Mouse (Mus musculus) erythroblast, adult 5-6 weeks (primary cell): Measurements from ENCODE around the gene Gbf1. TPM values are rescaled to one million over a fixed set of nuclear protein-coding genes. Genes with fewer than 3 reads are reported as not detected.

Experiments used
- ATAC-seq: replicated peaks from 2 replicates; pipeline ENCODE4 v1.8.0; 2016; ENCODE audit warnings: moderate number of reproducible peaks, mild to moderate bottlenecking, moderate TSS enrichment, inconsistent platforms; ENCODE audit not compliant: poor library complexity, low FRiP score, severe bottlenecking
- total RNA-seq, 2 experiments: library from RNA; stranded (forward) in 1 of 2; stranded (reverse) in 1 of 2; fragments of 150-400 nt in 1 of 2; fragments of 200-764, 138-1000 nt in 1 of 2; gene quantifications; 2 replicates each; pipeline versions ENCODE4 v1.2.3 to v1.2.4; 2015 to 2017; ENCODE audit warnings: low replicate concordance in 2 of 2

The Gbf1 gene
- total RNA-seq, 2 experiments from 2014 or later: 18.1 to 22.9 TPM

DNA sequence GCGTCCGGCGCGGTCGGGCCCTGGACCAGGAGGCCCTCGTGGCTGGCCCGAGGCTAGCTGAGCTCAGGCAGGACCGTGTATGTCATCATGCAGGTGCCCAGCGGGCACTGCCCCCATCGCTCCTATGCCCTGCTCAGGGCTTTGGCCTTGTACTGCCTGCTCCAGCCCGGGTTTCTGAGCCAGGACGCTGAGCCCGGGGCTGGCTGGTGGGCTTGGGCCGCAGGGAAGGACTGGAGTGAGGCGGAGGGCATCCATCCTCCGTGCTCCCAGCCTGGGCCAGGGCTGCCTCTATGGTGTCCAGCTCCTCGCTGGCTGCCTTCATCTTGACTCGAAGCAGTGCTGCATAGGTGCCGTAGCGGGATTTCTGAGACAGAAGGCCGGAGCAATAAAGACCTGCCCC lies 160.3 kb downstream of the Gbf1 start:
- ATAC-seq: no peak

DNA sequence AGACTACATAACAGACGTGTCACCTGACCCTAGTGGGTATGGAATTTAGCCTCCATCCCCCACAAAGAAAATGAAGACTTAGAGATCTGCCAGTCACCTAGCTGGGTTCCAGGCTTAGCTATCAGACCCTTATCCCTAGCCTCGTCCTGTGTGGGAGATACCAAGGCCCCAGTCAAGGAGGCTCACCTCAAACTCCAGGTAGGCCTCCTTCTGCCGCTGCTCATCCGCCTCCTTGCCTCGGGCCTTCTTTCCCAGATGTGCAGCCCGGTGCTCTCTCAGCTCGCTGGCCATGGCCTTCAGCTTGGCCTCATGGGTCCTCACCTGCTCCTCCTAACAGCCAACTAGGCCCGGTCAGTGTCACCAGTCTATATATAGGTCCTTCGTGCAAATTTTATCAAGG lies 160.8 kb downstream of the Gbf1 start:
- ATAC-seq: no peak

DNA sequence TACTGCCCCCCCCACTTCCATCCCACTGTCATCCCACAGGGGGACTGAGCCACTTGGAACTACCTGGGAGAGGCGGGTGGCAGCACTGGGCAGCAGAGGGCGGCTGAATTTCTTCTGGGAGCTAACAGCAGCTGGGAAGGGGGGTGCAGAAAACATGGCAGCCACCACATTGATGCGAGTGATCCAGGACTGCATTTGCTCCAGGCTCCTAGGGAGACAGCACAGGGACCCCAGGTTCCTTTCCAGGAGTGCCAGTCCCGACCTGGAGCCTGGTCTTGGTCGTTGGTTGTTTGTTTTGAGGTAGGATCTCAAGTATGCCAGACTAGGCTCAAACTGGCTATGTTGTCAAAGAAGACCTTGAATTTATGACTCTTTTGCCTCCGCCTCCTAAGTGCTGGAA lies 161.3 kb downstream of the Gbf1 start:
- no peak for ATAC-seq

DNA sequence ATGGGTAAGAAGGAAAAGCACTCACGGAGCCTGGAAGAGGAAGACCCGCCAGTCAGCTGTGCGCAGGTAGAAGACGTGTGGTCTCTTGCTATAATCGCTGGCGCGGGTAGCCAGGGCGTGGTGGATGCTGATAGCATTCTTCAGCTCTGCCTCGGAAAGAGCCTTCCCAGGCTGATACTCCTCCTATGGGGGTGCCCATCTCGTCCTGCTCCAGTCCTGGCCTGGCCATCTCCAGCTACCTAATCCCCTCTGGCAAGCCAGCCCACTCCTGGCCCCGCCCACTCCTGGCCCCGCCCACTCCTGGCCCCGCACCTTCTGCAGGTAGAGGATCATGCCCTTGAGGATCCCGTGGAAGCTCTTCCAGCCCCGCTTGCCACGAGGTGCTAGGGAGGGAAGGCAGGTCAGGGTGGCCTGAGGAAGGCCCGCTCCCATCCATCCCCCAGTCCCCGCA lies 161.9 kb downstream of the Gbf1 start:
- ATAC-seq: 0 out of 2 replicates have a peak, but pooled peaks have one; percentile 18

DNA sequence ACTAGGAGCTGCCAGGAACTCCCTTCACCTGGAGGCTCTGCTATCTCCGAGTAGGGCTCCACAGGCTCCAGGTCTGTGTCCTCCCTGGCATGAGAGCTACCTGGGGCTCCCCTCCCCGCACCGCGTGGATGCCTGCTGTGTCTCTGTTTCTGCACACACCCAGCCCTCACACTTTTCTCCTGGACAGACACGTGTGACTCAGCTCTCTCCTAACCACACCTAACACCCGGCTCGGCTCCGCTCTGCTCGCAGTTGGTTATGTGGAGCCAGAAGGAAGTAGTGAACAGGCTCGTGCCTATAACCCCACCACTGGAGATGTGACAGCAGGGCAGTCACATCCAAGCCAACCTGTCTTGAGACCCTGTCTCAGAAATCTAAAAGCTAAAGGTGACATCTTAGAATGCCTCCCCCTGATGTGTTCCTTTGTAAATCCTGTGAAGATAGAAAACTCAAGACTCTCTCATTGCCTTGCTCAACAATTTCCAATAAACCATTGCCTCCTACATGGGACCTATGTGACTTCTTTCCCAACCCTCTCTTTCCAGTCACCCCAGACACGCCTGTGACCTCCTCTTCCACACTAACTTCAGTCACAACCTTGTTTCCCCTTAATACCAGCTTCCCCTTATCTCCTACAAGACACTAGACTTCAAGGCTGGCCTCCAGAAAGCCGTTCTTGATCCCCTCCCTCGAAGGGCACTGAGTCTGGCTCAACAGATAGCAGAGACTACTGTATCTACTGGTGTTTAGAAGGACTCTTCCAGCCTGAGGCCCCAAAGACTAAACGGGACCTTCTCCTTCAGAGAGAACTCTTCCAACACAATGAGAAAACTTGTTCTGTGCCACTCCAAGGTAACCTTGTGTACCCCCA lies 162.8 kb downstream of the Gbf1 start:
- peak; percentile 73 for ATAC-seq

DNA sequence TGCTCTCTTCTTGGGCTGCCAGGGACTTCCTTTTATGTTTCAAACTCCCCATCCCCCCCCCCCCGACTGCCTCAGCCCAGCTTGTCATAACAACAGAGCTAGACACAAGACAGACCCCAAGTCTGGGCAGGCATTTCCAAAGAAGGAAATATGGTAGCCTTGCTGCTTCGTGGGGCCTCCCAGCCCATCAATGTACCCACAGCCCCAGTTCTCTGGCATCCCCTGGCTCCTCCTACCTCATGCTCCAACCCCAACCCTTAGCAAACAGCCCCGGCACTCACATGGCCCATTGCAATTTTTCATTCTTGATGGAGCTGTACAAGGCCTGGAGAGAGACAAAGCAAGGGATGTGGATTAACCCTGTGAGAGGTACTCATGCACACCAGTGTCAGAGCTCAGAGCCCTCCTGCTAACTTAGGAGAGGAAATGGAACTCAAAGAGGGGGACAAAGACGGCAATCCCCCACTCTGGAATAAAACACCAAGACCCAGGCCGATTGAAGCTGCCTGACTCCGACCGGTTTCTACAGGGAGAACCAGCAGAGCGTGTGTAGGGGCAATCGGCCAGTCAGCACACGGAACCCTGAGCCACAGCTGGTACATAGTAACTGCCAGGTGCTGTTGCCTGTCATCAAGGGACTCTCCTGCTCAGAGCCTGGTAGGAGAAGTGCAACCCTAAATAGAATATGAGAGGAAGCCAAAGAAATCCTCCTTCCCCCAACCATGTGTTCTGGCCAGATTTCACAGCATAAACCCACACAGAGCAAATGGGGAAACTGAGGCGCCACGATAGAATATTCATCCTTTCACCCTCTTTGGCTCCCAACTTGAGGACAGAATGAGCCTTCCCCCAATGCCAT lies 163.7 kb downstream of the Gbf1 start:
- ATAC-seq: no peak

DNA sequence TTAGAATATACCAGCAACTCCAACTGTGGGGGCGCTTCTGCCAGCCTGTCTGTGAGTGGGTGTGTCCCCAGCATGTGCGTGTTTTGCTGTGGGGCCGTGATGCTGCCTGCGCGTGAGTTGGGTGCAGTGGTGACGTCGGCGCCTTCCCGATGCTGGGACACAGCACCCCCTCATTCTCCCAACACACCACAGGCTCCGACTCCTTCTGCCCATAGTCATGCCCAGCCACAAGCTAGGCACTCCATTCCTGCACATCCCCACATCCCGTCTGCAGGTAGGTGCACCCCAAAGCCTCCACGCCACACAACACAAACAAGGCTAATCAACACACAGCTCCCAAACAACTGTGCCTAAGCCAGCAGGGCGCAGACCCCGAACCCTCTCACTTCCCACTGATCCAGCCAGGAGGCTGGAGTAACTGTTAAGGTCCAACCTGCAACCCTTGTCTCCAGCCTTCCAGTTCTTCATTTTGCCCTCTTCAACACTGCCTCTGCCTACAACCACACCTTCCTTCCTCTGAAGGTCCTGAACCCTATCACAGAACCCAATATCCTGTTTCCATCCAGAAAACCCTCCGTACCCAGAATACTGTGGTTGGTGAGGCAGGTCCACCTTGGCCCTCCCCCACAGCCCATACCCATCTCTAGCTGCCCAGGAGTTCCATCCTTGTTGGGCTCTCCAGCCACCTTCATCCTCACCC lies 164.7 kb downstream of the Gbf1 start:
- no peak for ATAC-seq

DNA sequence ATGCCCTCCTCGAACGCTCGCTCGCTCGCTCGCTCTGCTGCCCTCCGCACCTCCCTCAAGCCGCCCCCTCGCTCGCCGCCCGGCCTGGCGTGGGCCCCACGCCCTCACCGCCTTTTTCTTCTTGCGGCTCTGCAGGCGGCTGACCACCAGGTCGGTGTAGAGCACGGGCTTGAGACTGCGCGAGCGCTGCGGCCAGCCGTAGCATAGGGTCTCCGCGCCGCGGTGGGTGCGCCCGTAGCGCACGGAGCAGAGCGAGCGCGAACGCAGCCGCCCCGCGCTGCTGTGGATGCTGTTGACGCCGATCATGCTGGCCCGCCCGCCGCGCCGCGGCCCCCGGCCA lies 165.2 kb downstream of the Gbf1 start:
- ATAC-seq: no peak

DNA sequence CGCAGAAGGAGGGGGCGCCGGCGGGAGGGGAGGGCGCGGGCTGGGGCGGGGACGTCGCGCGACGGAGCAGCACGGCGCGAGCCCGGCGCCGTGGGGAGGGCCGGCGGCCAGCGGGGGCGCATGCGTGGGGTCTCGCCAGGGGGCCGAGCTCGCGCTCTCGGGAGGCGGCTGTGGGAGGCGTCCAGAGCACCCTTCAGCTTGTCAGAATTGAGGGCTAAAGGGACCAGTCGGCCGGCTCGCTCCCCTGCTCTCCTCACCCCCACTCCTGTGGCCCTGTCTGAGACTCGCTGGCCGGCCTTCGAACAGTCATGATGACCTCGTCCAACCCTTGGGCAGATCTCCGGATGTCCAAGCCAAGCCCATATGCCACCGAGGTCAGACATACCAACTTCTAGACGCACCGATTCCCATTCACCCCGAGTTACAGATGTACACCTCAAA lies 165.7 kb downstream of the Gbf1 start:
- ATAC-seq: no peak

DNA sequence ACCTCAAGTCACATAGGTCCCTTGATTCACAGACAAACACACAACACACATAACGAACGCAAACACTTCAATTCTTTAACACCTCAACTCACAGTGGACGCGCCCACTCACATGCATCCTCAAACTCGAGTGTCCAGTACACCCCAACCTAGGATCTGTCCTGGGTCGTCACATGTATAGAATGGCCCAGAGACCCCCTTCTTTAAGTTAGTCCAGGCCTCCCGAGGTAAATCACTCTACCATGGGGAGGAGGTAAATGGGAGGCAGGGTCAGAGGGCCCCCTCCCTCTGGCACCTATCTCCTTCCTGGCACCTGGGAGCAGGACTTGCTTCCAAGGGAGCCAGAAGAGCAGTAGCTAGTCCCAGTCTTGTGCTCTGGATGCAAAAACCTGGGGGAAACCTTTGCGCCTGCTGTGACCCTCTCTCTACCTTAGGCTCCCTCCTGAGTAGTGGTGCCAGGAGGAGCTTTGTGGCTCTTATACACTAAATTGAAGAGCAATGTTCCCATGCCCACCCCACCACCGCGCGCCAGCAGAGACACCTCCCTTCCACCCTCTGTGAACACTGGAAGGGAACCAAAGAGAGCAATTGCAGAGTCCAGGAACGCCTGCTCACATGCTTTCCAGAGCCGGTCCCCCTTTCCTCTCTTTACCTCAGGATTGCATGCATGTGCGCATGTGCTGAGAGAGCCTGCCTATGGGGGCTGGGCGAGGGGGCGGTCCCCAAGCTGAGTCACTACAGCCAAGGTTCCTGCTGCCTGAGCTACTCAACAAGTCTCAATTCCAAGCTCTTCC lies 166.5 kb downstream of the Gbf1 start:
- ATAC-seq: no peak

DNA sequence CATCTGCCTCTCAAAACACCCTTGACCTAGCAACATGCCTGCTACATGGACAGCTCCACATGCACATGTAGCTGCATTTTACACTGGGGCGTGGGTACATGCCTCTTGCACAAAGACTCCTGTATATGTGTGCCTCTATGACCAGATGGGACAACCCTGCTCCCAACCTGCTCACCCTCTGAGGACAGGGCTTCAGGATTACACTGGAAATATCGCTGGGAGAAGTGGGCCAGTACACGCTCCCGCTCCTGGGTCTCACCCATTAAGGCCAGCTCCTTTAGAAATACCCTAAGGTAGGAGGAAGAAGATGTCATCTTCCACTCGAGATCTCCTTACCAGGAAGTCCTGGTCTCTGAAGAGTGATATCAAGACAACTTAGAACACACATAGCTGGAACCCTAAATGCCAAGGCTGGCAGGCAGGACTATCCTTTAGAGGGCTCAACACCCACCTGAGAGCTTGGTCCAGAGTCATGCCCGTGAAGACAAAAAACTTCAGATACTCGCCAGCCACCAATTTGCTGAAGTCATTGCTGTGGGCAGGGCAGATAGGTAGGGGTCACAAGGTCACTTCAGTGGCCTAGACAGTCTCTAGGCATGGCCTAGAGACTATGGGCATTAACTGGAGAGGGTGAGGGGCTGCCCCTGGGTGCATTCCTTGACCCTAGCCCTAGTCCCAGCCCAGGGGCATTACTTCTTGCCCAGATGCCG lies 167.9 kb downstream of the Gbf1 start:
- no peak for ATAC-seq

DNA sequence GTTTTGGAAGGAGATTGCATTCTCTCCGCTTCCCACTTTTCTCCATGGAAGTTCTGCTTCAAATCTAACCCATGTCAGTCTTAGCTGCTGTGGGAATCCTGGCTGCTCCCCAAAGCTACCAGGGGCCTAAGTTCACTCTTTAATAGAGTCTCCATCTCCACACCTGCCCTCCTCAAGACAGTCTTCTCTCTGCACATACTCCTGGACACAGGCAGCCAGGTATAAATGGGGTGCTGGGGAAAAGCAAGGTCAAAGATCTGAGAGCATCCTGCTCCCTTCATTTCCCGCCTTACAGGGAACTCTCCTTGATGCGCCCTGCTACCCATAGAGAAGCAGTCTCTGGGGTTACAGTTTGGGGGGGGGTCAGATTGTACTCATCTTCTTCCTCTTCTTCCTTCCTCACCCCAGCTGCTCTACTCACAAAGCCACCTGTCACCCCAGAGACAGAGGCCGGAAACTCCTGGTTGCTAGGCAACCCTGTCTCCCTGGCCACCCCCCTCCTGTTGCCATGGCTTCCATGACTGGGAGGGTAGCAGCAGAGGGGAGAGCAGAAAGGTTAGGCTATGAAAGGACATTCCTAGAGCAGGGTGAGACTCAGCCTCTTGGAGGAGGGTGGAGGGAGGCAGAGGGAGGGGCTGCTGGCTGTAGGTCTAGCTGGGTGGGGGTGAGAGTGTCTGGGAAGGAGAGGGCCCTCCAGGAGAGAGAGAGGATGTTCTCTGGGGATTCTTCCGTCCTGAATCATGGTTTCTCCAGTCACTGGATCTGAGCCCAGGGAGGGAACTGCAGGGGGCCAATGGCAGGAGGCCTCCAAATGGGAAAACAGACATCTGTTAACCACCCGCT lies 169.0 kb downstream of the Gbf1 start:
- ATAC-seq: no peak

DNA sequence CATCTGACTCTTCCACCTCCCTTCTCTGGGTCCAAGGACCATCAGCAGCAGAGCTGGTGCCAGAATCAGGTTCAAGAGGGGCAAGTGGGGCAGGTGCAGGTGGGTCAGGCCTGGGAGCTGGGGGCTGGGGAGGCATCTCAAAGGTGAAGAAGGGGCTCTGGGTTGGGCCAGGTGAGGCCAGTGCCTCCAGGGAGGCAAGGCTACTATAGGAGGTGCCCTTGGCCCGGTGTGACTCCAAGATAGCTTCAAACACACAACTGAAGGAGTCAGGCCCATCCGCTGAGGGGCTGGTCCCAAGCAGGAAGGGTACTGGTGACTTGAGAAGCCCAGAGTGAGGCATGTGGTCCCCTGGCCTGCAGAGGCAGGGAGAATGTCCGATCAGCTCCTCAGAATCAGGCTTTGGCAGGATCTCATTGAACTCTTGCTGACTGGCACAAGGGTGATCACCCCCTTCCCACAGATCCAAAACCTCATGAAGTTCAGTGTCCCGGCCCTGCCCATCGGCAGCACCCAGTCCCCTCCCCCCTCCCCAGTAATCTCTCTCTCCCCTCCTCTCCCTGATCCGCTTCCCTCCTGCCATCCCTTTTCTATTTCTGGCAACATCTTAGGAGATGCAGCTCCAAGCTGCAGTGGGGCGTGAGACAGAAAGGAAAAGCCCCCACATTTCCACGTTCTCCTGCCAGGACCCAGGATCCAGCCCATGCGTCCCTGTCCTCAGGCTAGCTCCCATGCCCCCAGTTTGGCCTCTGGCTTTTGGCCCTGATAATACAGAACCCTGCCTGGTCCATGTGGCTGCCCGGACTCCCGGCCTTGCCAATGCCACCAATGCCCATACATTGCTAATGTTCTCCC lies 170.1 kb downstream of the Gbf1 start:
- no peak for ATAC-seq

DNA sequence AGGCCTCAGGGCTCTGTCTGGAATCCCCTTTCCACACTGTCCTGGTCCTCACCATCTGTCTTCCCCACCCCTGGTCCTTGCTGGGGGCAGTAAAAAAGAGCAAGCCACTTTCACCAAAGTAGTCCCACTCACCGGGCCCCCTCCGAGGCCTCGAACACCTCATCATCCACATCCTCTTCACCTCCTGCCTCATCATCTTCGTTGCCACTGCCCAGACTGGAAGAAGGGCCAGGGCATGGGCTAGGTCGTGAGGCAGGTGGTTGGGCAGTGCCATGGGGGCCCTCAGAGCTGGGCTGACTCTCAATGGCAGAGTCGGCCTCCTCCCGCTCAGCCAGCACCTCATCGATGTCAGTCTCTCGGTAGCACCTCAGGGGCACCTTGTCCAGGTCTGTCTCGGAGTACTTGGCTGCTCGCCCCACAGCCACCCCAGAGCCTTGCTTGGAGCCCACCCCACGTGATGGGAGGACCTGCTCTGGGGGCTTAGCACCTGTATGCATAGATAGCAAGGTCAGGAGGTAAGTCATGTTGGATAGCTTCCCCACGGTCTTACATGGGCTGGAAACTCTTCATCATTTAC lies 170.8 kb downstream of the Gbf1 start:
- no peak for ATAC-seq

DNA sequence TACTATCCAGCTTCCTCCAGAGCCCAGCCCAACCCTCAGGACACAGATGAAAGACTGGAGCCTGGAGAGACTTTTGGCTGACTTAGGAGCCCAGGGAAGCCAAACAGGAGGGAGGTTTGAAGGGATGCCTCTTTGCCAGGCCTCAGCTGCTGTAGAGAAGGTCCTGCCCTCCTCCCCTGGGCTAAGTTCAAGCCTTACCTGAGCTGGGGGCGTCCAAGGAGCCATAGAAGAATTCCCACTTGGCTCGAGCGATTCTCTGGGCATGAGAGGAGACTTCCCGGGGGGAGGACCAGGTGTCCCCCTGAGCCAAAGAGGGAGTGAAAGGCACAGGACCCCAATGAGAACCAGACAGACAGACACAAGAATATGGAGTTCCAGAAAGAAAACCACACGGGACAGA lies 171.4 kb downstream of the Gbf1 start:
- ATAC-seq: no peak

DNA sequence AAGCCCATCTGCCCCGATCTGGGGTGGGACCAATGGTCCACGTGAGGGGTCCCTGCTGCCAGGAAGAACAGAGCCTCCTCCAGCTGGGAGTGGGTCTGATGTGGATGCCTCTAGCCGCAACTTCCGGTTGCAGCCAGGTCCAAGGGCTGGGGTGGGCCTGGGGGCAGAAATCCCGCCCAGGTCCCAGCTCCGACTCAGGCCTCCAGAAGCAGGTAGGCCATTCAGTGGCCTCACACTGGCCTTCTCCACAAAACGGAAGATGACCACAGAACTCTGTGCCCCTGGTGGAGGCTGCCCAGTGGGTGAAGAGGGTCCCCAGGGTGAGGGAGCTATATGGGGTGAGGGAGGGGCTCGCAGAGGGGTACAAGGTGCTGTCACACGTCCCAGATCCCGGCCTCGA lies 172.1 kb downstream of the Gbf1 start:
- no peak for ATAC-seq

DNA sequence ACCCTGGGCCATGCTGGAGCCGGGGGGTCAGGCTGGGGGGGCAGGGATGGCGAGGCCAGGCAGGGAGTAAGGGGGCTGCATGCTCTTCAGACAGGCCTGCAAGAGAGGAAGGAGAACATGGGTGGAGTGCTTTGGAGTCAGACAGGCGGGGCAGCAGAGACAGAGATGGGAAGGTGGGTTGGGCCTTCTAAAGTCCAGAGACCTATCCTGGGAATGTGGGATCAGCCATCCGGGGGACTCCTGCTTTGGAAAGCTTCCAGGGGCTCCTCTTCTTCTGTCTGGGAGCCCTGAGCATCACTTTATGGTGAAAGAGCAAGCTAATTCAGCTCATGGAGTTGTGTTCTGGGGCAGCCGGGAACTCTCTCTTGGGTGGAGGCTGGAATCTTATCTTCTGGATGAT lies 172.6 kb downstream of the Gbf1 start:
- ATAC-seq: no peak
